Comparison of ENCODE assay signal across 9 mouse cellular contexts in genomic region chr17:32786944-32787343, GRCm38 (mm10). TPM values are rescaled to one million over a fixed set of nuclear protein-coding genes. Genes with fewer than 3 reads are reported as not detected.
A peak's percentile ranks its signal among the peaks of the same experiment; 100 is the strongest.
DNase-seq lines count a peak whose midpoint lies in the region; ATAC-seq lines count a peak whose summit lies in the region.
"Had no signal": no experiment of that assay in that cellular context is flagged by ENCODE, and none has a peak within 500 bp of the region (broad histone marks: within the 10 kb centered on the region; RNA-seq: fewer than 3 reads in every experiment).

No protein-coding gene starts in this region.

- no peak for DNase-seq in heart, embryonic 10.5 days (ENCODE audit: low spot score)
- DNase-seq in heart, postnatal 25 days (ENCODE audit: low spot score), result no peak
- DNase-seq in 416B (ENCODE audit: low read depth), result peak; percentile 32
- no peak for DNase-seq in forebrain, embryonic 11.5 days (ENCODE audit: low spot score)
- DNase-seq in liver, embryonic 13.5 days, result no peak
- no peak for DNase-seq in ovary, postnatal 36 days (ENCODE audit: low spot score)
- no peak for DNase-seq in gastrocnemius, postnatal 36 days
- no peak for DNase-seq in right cerebral cortex, postnatal 14 days
- DNase-seq: thymus, adult 18-20 months had no signal

- no peak overlapping the region for H3K27ac ChIP-seq in heart, embryonic 10.5 days
- H3K27ac ChIP-seq in forebrain, embryonic 11.5 days (ENCODE audit: low read depth, low read length), result no peak overlapping the region
- peak overlapping the region; percentile 93 for H3K27ac ChIP-seq in liver, embryonic 13.5 days

- ATAC-seq in forebrain, embryonic 11.5 days (replicated peaks; ENCODE audit: low FRiP score), result no peak
- no peak for ATAC-seq in liver, embryonic 13.5 days (ENCODE audit: low read depth)

- H3K4me1 ChIP-seq in heart, embryonic 10.5 days, result peaks cover 9% of the 10 kb centered on the region
- peaks cover 7% of the 10 kb centered on the region; the same call in 1 of the 2 replicates for H3K4me1 ChIP-seq in forebrain, embryonic 11.5 days (replicated peaks; ENCODE audit: control insufficient read depth, insufficient read depth, low read length)
- peaks cover 22% of the 10 kb centered on the region for H3K4me1 ChIP-seq in liver, embryonic 13.5 days (replicated peaks)

- H3K4me3 ChIP-seq in heart, embryonic 10.5 days, result peak overlapping the region; percentile 90
- peak overlapping the region; percentile 87 for H3K4me3 ChIP-seq in forebrain, embryonic 11.5 days (ENCODE audit: low read depth, low read length)
- H3K4me3 ChIP-seq in liver, embryonic 13.5 days (replicated peaks), result peak overlapping the region; percentile 89

- peak overlapping the region; percentile 93 for H3K9ac ChIP-seq in forebrain, embryonic 11.5 days (ENCODE audit: low read length)
- H3K9ac ChIP-seq in liver, embryonic 13.5 days, result peak overlapping the region; percentile 91

- H3K36me3 ChIP-seq in heart, embryonic 10.5 days, result peaks cover 38% of the 10 kb centered on the region
- H3K36me3 ChIP-seq in forebrain, embryonic 11.5 days (ENCODE audit: control insufficient read depth, insufficient read depth, low read length), result peaks cover 13% of the 10 kb centered on the region
- peaks cover 36% of the 10 kb centered on the region for H3K36me3 ChIP-seq in liver, embryonic 13.5 days

- no peaks in the 10 kb centered on the region for H3K9me3 ChIP-seq in heart, embryonic 10.5 days
- H3K9me3 ChIP-seq in forebrain, embryonic 11.5 days (ENCODE audit: control insufficient read depth, low read length), result no peaks in the 10 kb centered on the region; the same call in 1 of the 2 replicates
- H3K9me3 ChIP-seq in liver, embryonic 13.5 days (replicated peaks), result no peaks in the 10 kb centered on the region

- WGBS in heart, embryonic 10.5 days, result 59% methylated on average over 6 of the region's 6 CpGs
- 74% methylated on average over 6 of the region's 6 CpGs for WGBS in forebrain, embryonic 11.5 days
- 45% methylated on average over 6 of the region's 6 CpGs for WGBS in liver, embryonic 13.5 days (ENCODE audit: insufficient replicate concordance)

- H3K4me2 ChIP-seq in forebrain, embryonic 11.5 days (ENCODE audit: low read depth, low read length, severe bottlenecking), result peak overlapping the region; percentile 65
- peak overlapping the region; percentile 75 for H3K4me2 ChIP-seq in liver, embryonic 13.5 days

- intact Hi-C loops in heart, postnatal 25 days (cut with DNase I), result loop anchor here (5.0 kb wide), 1 partner anchor 45 kb away; the partner anchor contains the start of gene Zfp799
- intact Hi-C loops in gastrocnemius, postnatal 36 days (cut with DNase I), result no loop called here

- no peaks in the 10 kb centered on the region for H3K27me3 ChIP-seq in heart, embryonic 10.5 days (ENCODE audit: insufficient read depth, poor library complexity, severe bottlenecking)
- no peaks in the 10 kb centered on the region for H3K27me3 ChIP-seq in forebrain, embryonic 11.5 days (ENCODE audit: control insufficient read depth, insufficient read depth, low read length)
- no peaks in the 10 kb centered on the region for H3K27me3 ChIP-seq in liver, embryonic 13.5 days

RNA-seq across cellular contexts. Expression of gene Zfp871, which starts 1.1 kb away (rescaled TPM):
- polyA plus RNA-seq in heart, embryonic 10.5 days (2016; fragmentation: Nextera tagmentation; extraction: Ambion mirVana), result 27.3 and 30.4 TPM in 2 replicates
- 10 to 100 TPM; 25.7 to 31.9 TPM for total RNA-seq in heart, postnatal 25 days (2021)
- polyA plus RNA-seq in forebrain, embryonic 11.5 days (2014; fragmentation: Nextera tagmentation; extraction: Ambion mirVana), result 45.8 and 48.1 TPM in 2 replicates
- polyA plus RNA-seq in liver, embryonic 13.5 days (2015; fragmentation: Nextera tagmentation; extraction: Ambion mirVana), result 10.1 and 12.4 TPM in 2 replicates
- total RNA-seq in gastrocnemius, postnatal 36 days (2021), result 10 to 100 TPM; 16.9 to 21.8 TPM

RNA-seq across cellular contexts. Expression of gene Zfp811, which starts 22.8 kb away (rescaled TPM):
- 1.2 and 2.4 TPM in 2 replicates for polyA plus RNA-seq in heart, embryonic 10.5 days (2016; fragmentation: Nextera tagmentation; extraction: Ambion mirVana)
- total RNA-seq in heart, postnatal 25 days (2021), result under 1 TPM in 1 of 2 experiments, not detected in 1; 0.26 TPM
- polyA plus RNA-seq in forebrain, embryonic 11.5 days (2014; fragmentation: Nextera tagmentation; extraction: Ambion mirVana), result 25.0 and 27.4 TPM in 2 replicates
- polyA plus RNA-seq in liver, embryonic 13.5 days (2015; fragmentation: Nextera tagmentation; extraction: Ambion mirVana), result 0.09 and 0.15 TPM in 2 replicates
- under 1 TPM; 0.08 to 0.10 TPM for total RNA-seq in gastrocnemius, postnatal 36 days (2021)

RNA-seq across cellular contexts. Expression of gene Zfp799, which starts 43.1 kb away (rescaled TPM):
- 8.5 and 8.7 TPM in 2 replicates for polyA plus RNA-seq in heart, embryonic 10.5 days (2016; fragmentation: Nextera tagmentation; extraction: Ambion mirVana)
- 10 to 100 TPM; 10.4 to 14.2 TPM for total RNA-seq in heart, postnatal 25 days (2021)
- polyA plus RNA-seq in forebrain, embryonic 11.5 days (2014; fragmentation: Nextera tagmentation; extraction: Ambion mirVana), result 17.9 and 20.3 TPM in 2 replicates
- 1.7 and 2.0 TPM in 2 replicates for polyA plus RNA-seq in liver, embryonic 13.5 days (2015; fragmentation: Nextera tagmentation; extraction: Ambion mirVana)
- 1 to 10 TPM; 5.5 to 5.8 TPM for total RNA-seq in gastrocnemius, postnatal 36 days (2021)
